Mouse (Mus musculus) heart, embryonic 16.5 days (tissue): ENCODE measurements around the gene Zfp768. TPM values are rescaled to one million over a fixed set of nuclear protein-coding genes. Genes with fewer than 3 reads are reported as not detected.
"Not testable (repeated sequence)": the region's sequence is repeated elsewhere in the genome, so short reads cannot be mapped to it uniquely, and the experiment has no call there.

Experiments used
- ATAC-seq: fragments of 200-750 bp; cut with Nextera tagmentation; replicated peaks from 2 replicates; pipeline ENCODE4 v1.8.0; 2017; ENCODE audit warnings: moderate number of reproducible peaks; ENCODE audit not compliant: insufficient read depth, low FRiP score; ENCODE audit errors: extremely low read depth
- H3K27ac ChIP-seq: fragments of 300-500 bp; sonication (generic); 2 replicates; pipeline ENCODE4 v1.5.1; 2014; ENCODE audit warnings: mild to moderate bottlenecking, low read length, control low read depth, moderate library complexity
- H3K27me3 ChIP-seq: fragments of 300-500 bp; sonication (generic); 2 replicates; pipeline ENCODE4 v1.6.1; 2014; ENCODE audit warnings: low read length, mixed read lengths; ENCODE audit not compliant: control insufficient read depth, insufficient read depth
- H3K36me3 ChIP-seq: fragments of 300-500 bp; sonication (generic); 2 replicates; pipeline ENCODE4 v1.6.1; 2014; ENCODE audit not compliant: control insufficient read depth, insufficient read depth
- H3K4me1 ChIP-seq: fragments of 300-500 bp; sonication (generic); 2 replicates; pipeline ENCODE4 v1.6.1; 2014; ENCODE audit warnings: low read length, mixed read lengths; ENCODE audit not compliant: control insufficient read depth, insufficient read depth
- H3K4me2 ChIP-seq: fragments of 300-500 bp; sonication (generic); 2 replicates; pipeline ENCODE4 v1.6.1; 2014; ENCODE audit warnings: low read depth, mild to moderate bottlenecking, control low read depth, low read length
- H3K4me3 ChIP-seq: fragments of 300-500 bp; sonication (generic); 2 replicates; pipeline ENCODE4 v1.5.1; 2014; ENCODE audit warnings: mild to moderate bottlenecking, control low read depth, low read length
- H3K9ac ChIP-seq: fragments of 300-500 bp; sonication (generic); 2 replicates; pipeline ENCODE4 v1.6.1; 2014; ENCODE audit warnings: low read length, control low read depth
- H3K9me3 ChIP-seq: fragments of 300-500 bp; sonication (generic); replicated peaks from 2 replicates; pipeline ENCODE4 v1.6.1; 2016; ENCODE audit warnings: low read length; ENCODE audit not compliant: control insufficient read depth
- WGBS: fragments of 180-500 bp; shearing (Covaris S2); extraction: QIAGEN DNeasy Blood & Tissue Kit; methylation state at CpG from one replicate; pipeline ENCODE4 v1.1.7; 2014; 5-methylcytosine and 5-hydroxymethylcytosine counted together
- polyA plus RNA-seq: library from polyadenylated mRNA; unstranded; fragments of >200 nt; fragmentation: Nextera tagmentation; extraction: Ambion mirVana; gene quantifications from 2 replicates; pipeline ENCODE4 v1.2.1, GENCODE M21; 2015

Gene Zfp768
- polyA plus RNA-seq, 1 experiment from 2014 or later = 17.1 TPM

GRCm38 (mm10) chr7:127343351-127344019 lies 1.9 kb downstream of the Zfp768 start:
- Histone ChIP-seq H3K4me3 (no peak overlapping the region), H3K4me2 (no peak overlapping the region)
- 90% methylated on average over 38 of the region's 38 CpGs for WGBS

GRCm38 (mm10) chr7:127342888-127343287 lies 2.5 kb downstream of the Zfp768 start:
- 87% methylated on average over 7 of the region's 7 CpGs for WGBS
- Histone ChIP-seq H3K4me2 (peak overlapping the region; percentile 10; the same call in 1 of the 2 replicates), H3K9me3 (no peaks in the 10 kb centered on the region), H3K27me3 (no peaks in the 10 kb centered on the region), H3K36me3 (peaks cover 15% of the 10 kb centered on the region), H3K27ac (peak overlapping the region; percentile 25; the same call in 1 of the 2 replicates), H3K4me3 (no peak overlapping the region), H3K4me1 (peaks cover 21% of the 10 kb centered on the region), H3K9ac (no peak overlapping the region)
- no peak for ATAC-seq

More at GRCm38 (mm10) chr7:127343351-127344019, 1.9 kb downstream of the Zfp768 start:
- Histone ChIP-seq H3K27me3 (no peaks in the 10 kb centered on the region), H3K4me1 (peaks cover 20% of the 10 kb centered on the region), H3K27ac (no peak overlapping the region), H3K9me3 (no peaks in the 10 kb centered on the region), H3K36me3 (peaks cover 15% of the 10 kb centered on the region), H3K9ac (no peak overlapping the region)
- no peak for ATAC-seq

- peak overlapping the region; percentile 25; the same call in 1 of the 2 replicates for H3K27ac ChIP-seq
- WGBS = 52% methylated on average over 4 of the region's 4 CpGs
- H3K4me2 ChIP-seq = no peak overlapping the region
- H3K9me3 ChIP-seq = no peaks in the 10 kb centered on the region
- no peak overlapping the region for H3K4me3 ChIP-seq
- H3K9ac ChIP-seq = no peak overlapping the region
- ATAC-seq = no peak
- no peaks in the 10 kb centered on the region for H3K27me3 ChIP-seq
- H3K36me3 ChIP-seq = peaks cover 15% of the 10 kb centered on the region
- peaks cover 23% of the 10 kb centered on the region for H3K4me1 ChIP-seq
Observed at GRCm38 (mm10) chr7:127342332-127342731, 3.1 kb downstream of the Zfp768 start.

- Histone ChIP-seq H3K4me1 (peaks cover 22% of the 10 kb centered on the region), H3K36me3 (peaks cover 15% of the 10 kb centered on the region)
- not testable (repeated sequence) for H3K4me3 ChIP-seq, H3K27ac ChIP-seq, H3K9ac ChIP-seq, H3K9me3 ChIP-seq, H3K27me3 ChIP-seq, H3K4me2 ChIP-seq, ATAC-seq
- 95% methylated on average over 6 of the region's 6 CpGs for WGBS
Observed at GRCm38 (mm10) chr7:127341861-127342260, 3.5 kb downstream of the Zfp768 start.

GRCm38 (mm10) chr7:127341356-127341755 lies 4.0 kb downstream of the Zfp768 start:
- ATAC-seq = no peak
- no peak overlapping the region for H3K4me2 ChIP-seq
- H3K27me3 ChIP-seq = no peaks in the 10 kb centered on the region
- no peak overlapping the region for H3K27ac ChIP-seq
- H3K9ac ChIP-seq = no peak overlapping the region
- no peaks in the 10 kb centered on the region for H3K9me3 ChIP-seq
- 94% methylated on average over 8 of the region's 8 CpGs for WGBS
- no peak overlapping the region for H3K4me3 ChIP-seq
- H3K36me3 ChIP-seq = peaks cover 15% of the 10 kb centered on the region
- H3K4me1 ChIP-seq = peaks cover 19% of the 10 kb centered on the region

- Histone ChIP-seq H3K9ac (no peak overlapping the region), H3K27me3 (no peaks in the 10 kb centered on the region), H3K36me3 (peaks cover 3% of the 10 kb centered on the region; the same call in 1 of the 2 replicates), H3K4me2 (no peak overlapping the region), H3K9me3 (no peaks in the 10 kb centered on the region), H3K4me3 (no peak overlapping the region), H3K27ac (no peak overlapping the region), H3K4me1 (peaks cover 7% of the 10 kb centered on the region; the same call in 1 of the 2 replicates)
- ATAC-seq = no peak
- 45% methylated on average over 4 of the region's 4 CpGs for WGBS
Observed at GRCm38 (mm10) chr7:127337636-127338035, 7.8 kb downstream of the Zfp768 start.

- Histone ChIP-seq H3K9ac (no peak overlapping the region), H3K4me1 (0 out of 2 replicates have a peak, but pooled peaks cover 3% of the 10 kb centered on the region), H3K27me3 (no peaks in the 10 kb centered on the region), H3K4me3 (no peak overlapping the region), H3K9me3 (no peaks in the 10 kb centered on the region), H3K27ac (no peak overlapping the region), H3K4me2 (no peak overlapping the region), H3K36me3 (no peaks in the 10 kb centered on the region)
- no peak for ATAC-seq
- 74% methylated on average over 4 of the region's 4 CpGs for WGBS
Observed at GRCm38 (mm10) chr7:127335604-127336003, 9.8 kb downstream of the Zfp768 start.

- Histone ChIP-seq H3K9ac (no peak overlapping the region), H3K27me3 (no peaks in the 10 kb centered on the region), H3K36me3 (no peaks in the 10 kb centered on the region), H3K4me1 (0 out of 2 replicates have a peak, but pooled peaks cover 3% of the 10 kb centered on the region), H3K9me3 (no peaks in the 10 kb centered on the region), H3K27ac (no peak overlapping the region), H3K4me3 (no peak overlapping the region), H3K4me2 (no peak overlapping the region)
- ATAC-seq = no peak
- 77% methylated on average over 6 of the region's 6 CpGs for WGBS
Observed at GRCm38 (mm10) chr7:127333240-127333639, 12.1 kb downstream of the Zfp768 start.

GRCm38 (mm10) chr7:127326685-127327084 lies 18.7 kb downstream of the Zfp768 start:
- Histone ChIP-seq H3K27me3 (no peaks in the 10 kb centered on the region), H3K36me3 (no peaks in the 10 kb centered on the region), H3K9ac (no peak overlapping the region), H3K4me3 (no peak overlapping the region), H3K4me2 (no peak overlapping the region), H3K27ac (no peak overlapping the region), H3K4me1 (no peaks in the 10 kb centered on the region), H3K9me3 (no peaks in the 10 kb centered on the region)
- 72% methylated on average over 2 of the region's 2 CpGs for WGBS
- ATAC-seq = no peak
